Mouse (Mus musculus) liver, embryonic 14.5 days (tissue): ENCODE data around the gene Tmigd1. TPM values are rescaled to one million over a fixed set of nuclear protein-coding genes. Genes with fewer than 3 reads are reported as not detected.

Source experiments
- ATAC-seq: fragments of 200-750 bp; cut with Nextera tagmentation; 2 replicates; pipeline ENCODE4 v1.8.0; 2017; ENCODE audit warnings: moderate number of reproducible peaks, mild to moderate bottlenecking, moderate library complexity; ENCODE audit not compliant: insufficient read depth
- DNase-seq, 3 experiments: peaks; one replicate each; pipeline ENCODE4 v3.0.0-alpha.2; 2012 to 2013; ENCODE audit warnings: low read depth in 3 of 3, low spot score in 3 of 3
- H3K27ac ChIP-seq: fragments of 300-500 bp; sonication (generic); 2 replicates; pipeline ENCODE4 v1.5.1; 2014; ENCODE audit warnings: moderate library complexity, mild to moderate bottlenecking, control low read depth, inconsistent platforms
- H3K27me3 ChIP-seq: fragments of 300-500 bp; sonication (generic); 2 replicates; pipeline ENCODE4 v1.6.1; 2014; ENCODE audit warnings: mild to moderate bottlenecking, low read length, moderate library complexity; ENCODE audit not compliant: control insufficient read depth, insufficient read depth
- H3K36me3 ChIP-seq: fragments of 300-500 bp; sonication (generic); replicated peaks from 2 replicates; pipeline ENCODE4 v1.6.1; 2014; ENCODE audit warnings: low read depth; ENCODE audit not compliant: control insufficient read depth, insufficient read depth
- H3K4me1 ChIP-seq, 2 experiments: fragments of 200-500 bp in 1 of 2; fragments of 300-500 bp in 1 of 2; sonication (generic) in 1 of 2; replicated peaks; 2 replicates each; pipeline ENCODE4 v1.6.1; 2012 to 2014; ENCODE audit warnings: antibody characterized with exemption in 1 of 2, inconsistent platforms in 1 of 2, low read length in 1 of 2; ENCODE audit not compliant: control insufficient read depth in 2 of 2, insufficient read depth in 2 of 2
- H3K4me2 ChIP-seq: fragments of 300-500 bp; sonication (generic); 2 replicates; pipeline ENCODE4 v1.6.1; 2014; ENCODE audit warnings: low read depth, mild to moderate bottlenecking, control low read depth, moderate library complexity
- H3K4me3 ChIP-seq, 2 experiments: fragments of 200-500 bp in 1 of 2; fragments of 300-500 bp in 1 of 2; sonication (generic) in 1 of 2; 2 replicates each; pipeline ENCODE4 v1.5.1; 2012 to 2014; ENCODE audit warnings: low read depth in 2 of 2, low read length in 2 of 2, mild to moderate bottlenecking in 2 of 2, control low read depth in 1 of 2, inconsistent platforms in 1 of 2, moderate library complexity in 1 of 2; ENCODE audit not compliant: insufficient read depth in 1 of 2
- H3K9ac ChIP-seq: fragments of 300-500 bp; sonication (generic); replicated peaks from 2 replicates; pipeline ENCODE4 v1.6.1; 2014; ENCODE audit warnings: mild to moderate bottlenecking, control low read depth, moderate library complexity
- H3K9me3 ChIP-seq: fragments of 300-500 bp; sonication (generic); 2 replicates; pipeline ENCODE4 v1.6.1; 2016; ENCODE audit warnings: low read length, mixed read lengths; ENCODE audit not compliant: control insufficient read depth
- CTCF ChIP-seq: IDR thresholded peaks from 2 replicates; pipeline ENCODE4 v1.5.1; 2016; ENCODE audit warnings: antibody characterized with exemption, low read depth, control low read depth
- EP300 ChIP-seq: IDR thresholded peaks from 2 replicates; pipeline ENCODE4 v1.6.1; 2016; ENCODE audit warnings: antibody characterized with exemption, low read depth
- WGBS: fragments of 180-500 bp; shearing (Covaris S2); extraction: QIAGEN DNeasy Blood & Tissue Kit; methylation state at CpG from one replicate; pipeline ENCODE4 v1.1.7; 2014; ENCODE audit not compliant: insufficient replicate concordance; 5-methylcytosine and 5-hydroxymethylcytosine counted together
- polyA plus RNA-seq, 2 experiments: library from polyadenylated mRNA; depleted of rRNA in 1 of 2; stranded (reverse) in 1 of 2; unstranded in 1 of 2; fragments of >200 nt; fragmentation: Nextera tagmentation in 1 of 2; extraction: Ambion mirVana in 1 of 2; gene quantifications; 2 replicates each; pipeline versions ENCODE4 v1.2.1 to v1.2.3; 2012 to 2014

The Tmigd1 gene
- polyA plus RNA-seq, 2 experiments = not detected

GRCm38 (mm10) chr11:76859261-76859660 lies 42.7 kb upstream of the Tmigd1 start:
- Histone ChIP-seq H3K4me2 (no peak overlapping the region), H3K9ac (no peak overlapping the region), H3K27ac (no peak overlapping the region), H3K27me3 (no peaks in the 10 kb centered on the region), H3K36me3 (no peaks in the 10 kb centered on the region), H3K4me1 (peaks cover 0 to 13% of the 10 kb centered on the region in 2 experiments; a peak in 2 of 4 replicates), H3K4me3 (no peak overlapping the region), H3K9me3 (no peaks in the 10 kb centered on the region)
- no peak for DNase-seq
- 19% methylated on average over 5 of the region's 5 CpGs for WGBS
- ATAC-seq = no peak
- TF ChIP-seq CTCF (no peak), EP300 (no peak)

GRCm38 (mm10) chr11:76861185-76861584 lies 40.8 kb upstream of the Tmigd1 start:
- Histone ChIP-seq H3K4me1 (peaks cover 0 to 4% of the 10 kb centered on the region in 2 experiments; a peak in 2 of 4 replicates), H3K4me2 (no peak overlapping the region), H3K9ac (no peak overlapping the region), H3K9me3 (no peaks in the 10 kb centered on the region), H3K27ac (no peak overlapping the region), H3K36me3 (no peaks in the 10 kb centered on the region), H3K27me3 (no peaks in the 10 kb centered on the region), H3K4me3 (no peak overlapping the region)
- ATAC-seq (no peak), DNase-seq (no peak)
- no peak for TF ChIP-seq CTCF
- TF ChIP-seq EP300 = no peak
- 77% methylated on average over 3 of the region's 3 CpGs for WGBS

GRCm38 (mm10) chr11:76872556-76873234 lies 29.3 kb upstream of the Tmigd1 start:
- Histone ChIP-seq H3K4me1 (no peaks in the 10 kb centered on the region), H3K9me3 (no peaks in the 10 kb centered on the region), H3K27ac (no peak overlapping the region), H3K27me3 (no peaks in the 10 kb centered on the region), H3K4me2 (no peak overlapping the region), H3K4me3 (no peak overlapping the region), H3K36me3 (no peaks in the 10 kb centered on the region), H3K9ac (no peak overlapping the region)
- DNase-seq (no peak), ATAC-seq (no peak)
- no peak for TF ChIP-seq CTCF
- TF ChIP-seq EP300 = no peak
- WGBS = 56% methylated on average over 11 of the region's 11 CpGs

- Histone ChIP-seq H3K36me3 (no peaks in the 10 kb centered on the region), H3K9me3 (no peaks in the 10 kb centered on the region), H3K27me3 (no peaks in the 10 kb centered on the region), H3K4me3 (no peak overlapping the region), H3K9ac (no peak overlapping the region), H3K27ac (no peak overlapping the region), H3K4me2 (no peak overlapping the region), H3K4me1 (no peaks in the 10 kb centered on the region)
- no peak for DNase-seq
- 67% methylated on average over 5 of the region's 5 CpGs for WGBS
- no peak for TF ChIP-seq EP300
- no peak for TF ChIP-seq CTCF
- no peak for ATAC-seq
Observed at GRCm38 (mm10) chr11:76873865-76874264, 28.1 kb upstream of the Tmigd1 start.

DNA sequence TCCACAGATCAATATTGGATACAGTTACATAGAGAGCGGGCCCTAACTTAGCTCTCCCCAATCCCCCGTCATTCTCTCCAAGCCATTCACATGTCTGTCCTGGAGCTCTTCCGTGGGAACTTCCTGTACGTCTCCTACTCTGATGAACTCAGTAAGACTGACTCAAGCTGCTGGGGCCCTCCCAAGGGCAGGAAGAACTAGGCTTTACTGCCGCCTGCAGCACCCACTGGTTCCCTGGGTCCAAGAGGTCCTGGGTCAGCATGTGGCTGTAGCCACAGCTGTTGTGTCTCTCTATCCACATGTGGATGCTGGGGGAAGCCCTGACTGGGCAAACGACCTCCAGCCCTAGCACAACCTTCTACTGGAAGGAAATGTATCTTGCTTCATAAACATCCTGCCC lies 27.2 kb upstream of the Tmigd1 start:
- Histone ChIP-seq H3K4me3 (no peak overlapping the region), H3K9ac (no peak overlapping the region), H3K4me2 (no peak overlapping the region), H3K9me3 (no peaks in the 10 kb centered on the region), H3K27me3 (no peaks in the 10 kb centered on the region), H3K36me3 (no peaks in the 10 kb centered on the region), H3K27ac (no peak overlapping the region), H3K4me1 (no peaks in the 10 kb centered on the region)
- TF ChIP-seq CTCF (no peak), EP300 (no peak)
- DNase-seq (no peak), ATAC-seq (no peak)
- 31% methylated on average over 6 of the region's 6 CpGs for WGBS
